Mouse (Mus musculus): ENCODE measurements at regions not wholly inside any gene's neighbourhood (a gene's known extent, or its start where the extent isn't known, plus 50 kb on each side); places are given as distances from the start of the nearest gene placed in this dataset.
A peak's percentile ranks its signal among the peaks of the same experiment; 100 is the strongest.

- WGBS: 71% methylated on average over 7 of the region's 7 CpGs
- Histone ChIP-seq H3K27me3 (ENCODE audit: control insufficient read depth, insufficient read depth, low read length) (no peaks in the 10 kb centered on the region), H3K4me3 (replicated peaks; ENCODE audit: low read length) (no peak overlapping the region), H3K36me3 (ENCODE audit: control insufficient read depth, insufficient read depth, low read length) (no peaks in the 10 kb centered on the region), H3K9ac (ENCODE audit: low read length) (no peak overlapping the region), H3K27ac (ENCODE audit: low read length) (no peak overlapping the region), H3K9me3 (replicated peaks; ENCODE audit: control insufficient read depth, low read length) (no peaks in the 10 kb centered on the region), H3K4me2 (ENCODE audit: low read depth, low read length) (no peak overlapping the region), H3K4me1 (ENCODE audit: control insufficient read depth, insufficient read depth, low read length) (no peaks in the 10 kb centered on the region)
- ATAC-seq (ENCODE audit: insufficient read depth, low FRiP score): no peak
Measured at GRCm38 (mm10) chr1:168064065-168064664, 367.9 kb downstream of the Pbx1 start.

DNA sequence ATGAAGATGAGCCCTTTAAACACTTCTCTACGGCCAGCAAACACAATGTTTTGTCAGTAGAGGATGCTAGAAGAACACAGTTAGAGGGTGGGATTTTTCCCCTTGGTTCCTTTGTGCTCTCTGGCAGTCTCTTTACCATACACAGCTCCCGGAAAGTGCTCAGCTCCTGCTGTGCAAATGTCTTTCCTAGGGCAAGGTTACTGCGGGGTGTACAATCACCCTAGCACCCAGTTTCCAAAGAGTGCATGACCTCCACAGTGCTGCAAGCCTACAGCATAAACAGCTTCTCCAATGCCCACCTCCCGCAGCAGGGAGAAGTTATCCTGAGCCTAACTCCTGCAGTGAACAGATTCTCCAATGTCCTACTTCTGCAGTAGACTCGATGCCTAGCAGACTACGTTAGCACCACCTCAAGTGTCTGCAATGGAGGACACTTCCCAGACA lies 366.4 kb downstream of the Pbx1 start:
- H3K9me3 ChIP-seq (replicated peaks; ENCODE audit: control insufficient read depth, low read length): no peaks in the 10 kb centered on the region
- no peak overlapping the region for H3K9ac ChIP-seq (ENCODE audit: low read length)
- no peaks in the 10 kb centered on the region for H3K36me3 ChIP-seq (ENCODE audit: control insufficient read depth, insufficient read depth, low read length)
- no peak overlapping the region for H3K4me3 ChIP-seq (replicated peaks; ENCODE audit: low read length)
- no peak for ATAC-seq (ENCODE audit: insufficient read depth, low FRiP score)
- H3K4me1 ChIP-seq (ENCODE audit: control insufficient read depth, insufficient read depth, low read length): no peaks in the 10 kb centered on the region; the same call in 1 of the 2 replicates
- 56% methylated on average over 6 of the region's 6 CpGs for WGBS
- H3K4me2 ChIP-seq (ENCODE audit: low read depth, low read length): no peak overlapping the region
- no peaks in the 10 kb centered on the region for H3K27me3 ChIP-seq (ENCODE audit: control insufficient read depth, insufficient read depth, low read length)
- H3K27ac ChIP-seq (ENCODE audit: low read length): no peak overlapping the region

- no peak overlapping the region for H3K9ac ChIP-seq (ENCODE audit: low read length)
- WGBS: 63% methylated on average over 6 of the region's 6 CpGs
- no peak for ATAC-seq (ENCODE audit: insufficient read depth, low FRiP score)
- no peaks in the 10 kb centered on the region; the same call in 1 of the 2 replicates for H3K4me1 ChIP-seq (ENCODE audit: control insufficient read depth, insufficient read depth, low read length)
- H3K27ac ChIP-seq (ENCODE audit: low read length): peak overlapping the region; percentile 61; the same call in 1 of the 2 replicates
- H3K36me3 ChIP-seq (ENCODE audit: control insufficient read depth, insufficient read depth, low read length): no peaks in the 10 kb centered on the region
- no peak overlapping the region for H3K4me2 ChIP-seq (ENCODE audit: low read depth, low read length)
- H3K9me3 ChIP-seq (replicated peaks; ENCODE audit: control insufficient read depth, low read length): no peaks in the 10 kb centered on the region
- H3K4me3 ChIP-seq (replicated peaks; ENCODE audit: low read length): no peak overlapping the region
- H3K27me3 ChIP-seq (ENCODE audit: control insufficient read depth, insufficient read depth, low read length): no peaks in the 10 kb centered on the region
Measured at GRCm38 (mm10) chr1:168066810-168067209, 365.3 kb downstream of the Pbx1 start.

- peak; percentile 83 for ATAC-seq (ENCODE audit: insufficient read depth, low FRiP score)
- H3K9ac ChIP-seq (ENCODE audit: low read length): no peak overlapping the region
Measured at GRCm38 (mm10) chr1:168068003-168068919, 363.8 kb downstream of the Pbx1 start.

GRCm38 (mm10) chr1:168068920-168069590 lies 363.0 kb downstream of the Pbx1 start:
- Histone ChIP-seq H3K9me3 (replicated peaks; ENCODE audit: control insufficient read depth, low read length) (no peaks in the 10 kb centered on the region), H3K27me3 (ENCODE audit: control insufficient read depth, insufficient read depth, low read length) (no peaks in the 10 kb centered on the region), H3K27ac (ENCODE audit: low read length) (peak overlapping the region; percentile 67; the same call in 1 of the 2 replicates), H3K4me1 (ENCODE audit: control insufficient read depth, insufficient read depth, low read length) (no peaks in the 10 kb centered on the region; the same call in 1 of the 2 replicates), H3K4me2 (ENCODE audit: low read depth, low read length) (no peak overlapping the region), H3K36me3 (ENCODE audit: control insufficient read depth, insufficient read depth, low read length) (no peaks in the 10 kb centered on the region), H3K4me3 (replicated peaks; ENCODE audit: low read length) (no peak overlapping the region), H3K9ac (ENCODE audit: low read length) (no peak overlapping the region)
- ATAC-seq (ENCODE audit: insufficient read depth, low FRiP score): peak; percentile 68; the same call in 1 of the 2 replicates
- 74% methylated on average over 1 of the region's 1 CpGs for WGBS

More at GRCm38 (mm10) chr1:168068003-168068919, 363.8 kb downstream of the Pbx1 start:
- Histone ChIP-seq H3K4me2 (ENCODE audit: low read depth, low read length) (no peak overlapping the region), H3K27ac (ENCODE audit: low read length) (peak overlapping the region; percentile 64), H3K36me3 (ENCODE audit: control insufficient read depth, insufficient read depth, low read length) (no peaks in the 10 kb centered on the region), H3K9me3 (replicated peaks; ENCODE audit: control insufficient read depth, low read length) (no peaks in the 10 kb centered on the region), H3K27me3 (ENCODE audit: control insufficient read depth, insufficient read depth, low read length) (no peaks in the 10 kb centered on the region), H3K4me1 (ENCODE audit: control insufficient read depth, insufficient read depth, low read length) (no peaks in the 10 kb centered on the region; the same call in 1 of the 2 replicates), H3K4me3 (replicated peaks; ENCODE audit: low read length) (no peak overlapping the region)
- 41% methylated on average over 9 of the region's 9 CpGs for WGBS

Data from stomach, embryonic 16.5 days (tissue).